Mouse (Mus musculus) testis, adult 2 months (tissue): ENCODE data around the gene Tacr3. TPM values are rescaled to one million over a fixed set of nuclear protein-coding genes. Genes with fewer than 3 reads are reported as not detected.

Experiments
- H3K27ac ChIP-seq: fragments of 200-500 bp; 2 replicates; pipeline ENCODE4 v1.5.1; 2012; ENCODE audit warnings: low read depth, low read length; ENCODE audit not compliant: control insufficient read depth, insufficient read depth
- H3K27me3 ChIP-seq: fragments of 200-500 bp; 2 replicates; pipeline ENCODE4 v1.6.1; 2012; ENCODE audit warnings: mild to moderate bottlenecking, low read length, moderate library complexity; ENCODE audit not compliant: control insufficient read depth, insufficient read depth
- H3K36me3 ChIP-seq: fragments of 200-500 bp; 2 replicates; pipeline ENCODE4 v1.6.1; 2012; ENCODE audit warnings: mild to moderate bottlenecking, low read length; ENCODE audit not compliant: control insufficient read depth, insufficient read depth
- H3K4me1 ChIP-seq: fragments of 200-500 bp; 2 replicates; pipeline ENCODE4 v1.6.1; 2012; ENCODE audit warnings: low read length; ENCODE audit not compliant: control insufficient read depth, insufficient read depth
- H3K4me3 ChIP-seq: fragments of 200-500 bp; 2 replicates; pipeline ENCODE4 v1.5.1; 2012; ENCODE audit warnings: low read depth, mild to moderate bottlenecking, low read length, moderate library complexity, mixed read lengths; ENCODE audit not compliant: control insufficient read depth
- CTCF ChIP-seq: fragments of 200-500 bp; IDR thresholded peaks from 2 replicates; pipeline ENCODE4 v1.5.1; 2012; ENCODE audit warnings: low read depth, mild to moderate bottlenecking, inconsistent platforms, low read length, moderate library complexity; ENCODE audit not compliant: control insufficient read depth, insufficient read depth, insufficient replicate concordance
- POLR2A ChIP-seq: fragments of 200-500 bp; IDR thresholded peaks from 2 replicates; pipeline ENCODE4 v1.6.1; 2012; ENCODE audit warnings: low read depth, mild to moderate bottlenecking, inconsistent platforms, low read length, moderate library complexity; ENCODE audit not compliant: control insufficient read depth
- polyA plus RNA-seq: library from polyadenylated mRNA; depleted of rRNA; stranded (reverse); fragments of >200 nt; gene quantifications from 2 replicates; pipeline ENCODE4 v1.2.3, GENCODE M21; 2012; rRNA removed

Gene Tacr3
- polyA plus RNA-seq, result 0.02 and 0.04 TPM in 2 replicates

DNA sequence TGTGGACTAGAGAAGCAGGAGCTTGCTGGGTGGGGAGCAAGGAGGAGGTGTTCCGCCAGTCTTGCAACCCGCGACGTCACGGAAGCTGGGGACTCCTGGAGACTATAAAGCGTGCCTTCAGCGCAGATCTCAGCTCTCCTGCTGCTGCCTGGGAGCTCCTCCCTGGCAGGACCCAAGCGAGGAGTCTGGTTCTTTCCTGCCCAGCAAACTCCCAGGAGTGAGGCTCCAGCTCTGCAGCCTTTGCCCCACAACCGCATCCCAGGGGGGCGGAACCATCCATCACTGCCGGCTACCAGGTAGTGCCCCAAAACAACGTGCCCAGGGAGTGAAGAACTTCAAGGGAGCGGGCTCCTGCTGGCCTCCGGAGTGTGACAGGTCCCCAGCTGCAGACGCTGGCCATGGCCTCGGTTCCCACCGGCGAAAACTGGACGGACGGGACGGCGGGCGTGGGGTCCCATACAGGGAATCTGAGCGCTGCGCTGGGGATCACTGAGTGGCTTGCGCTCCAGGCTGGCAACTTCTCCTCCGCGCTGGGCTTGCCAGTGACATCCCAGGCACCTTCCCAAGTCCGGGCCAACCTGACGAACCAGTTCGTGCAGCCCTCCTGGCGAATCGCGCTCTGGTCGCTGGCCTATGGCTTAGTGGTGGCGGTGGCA lies at the start of gene Tacr3:
Gene Tacr3, plus strand, starts transcription at position 133 of the 656 bp plus-strand sequence.
- Histone ChIP-seq H3K27me3 (no peaks in the 10 kb centered on the region), H3K4me3 (peak within 1 kb of the TSS; percentile 33), H3K4me1 (no peaks in the 10 kb centered on the region; the same call in 1 of the 2 replicates), H3K36me3 (no peaks in the 10 kb centered on the region), H3K27ac (no peak within 1 kb of the TSS)
- no peak for TF ChIP-seq CTCF
- TF ChIP-seq POLR2A, result no peak

DNA sequence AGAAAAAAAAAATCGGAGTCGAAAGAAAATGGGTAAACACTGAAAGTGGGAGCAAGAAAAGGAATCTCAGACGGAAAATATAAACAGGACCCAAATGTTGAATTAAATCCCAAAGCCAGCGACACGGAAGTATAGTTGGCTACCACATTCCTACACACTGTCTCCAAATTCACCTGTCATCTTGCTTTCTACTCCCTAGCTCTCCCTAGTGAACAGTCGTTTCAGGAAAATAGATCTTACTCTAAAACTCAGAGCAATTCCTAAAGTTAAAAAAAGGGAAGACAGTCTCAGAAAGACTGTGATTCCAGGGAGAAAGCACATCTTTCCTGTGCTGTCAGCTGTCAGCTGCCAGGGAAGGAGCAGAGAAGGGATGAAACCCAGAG lies 324 bp upstream of the Tacr3 start:
- no peak overlapping the region for H3K27ac ChIP-seq

DNA sequence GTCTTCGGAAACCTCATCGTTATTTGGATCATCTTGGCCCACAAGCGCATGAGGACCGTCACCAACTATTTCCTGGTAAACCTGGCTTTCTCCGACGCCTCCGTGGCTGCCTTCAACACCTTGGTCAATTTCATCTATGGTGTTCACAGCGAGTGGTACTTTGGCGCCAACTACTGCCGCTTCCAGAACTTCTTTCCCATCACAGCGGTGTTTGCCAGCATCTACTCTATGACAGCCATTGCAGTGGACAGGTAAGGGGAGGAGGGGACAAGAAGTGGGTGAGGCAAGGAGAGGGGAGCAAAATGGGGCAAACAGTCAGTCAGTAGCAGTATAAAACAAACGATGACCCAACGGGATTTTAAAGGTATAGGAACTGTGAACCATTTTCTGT lies 719 bp downstream of the Tacr3 start:
- no peaks in the 10 kb centered on the region; the same call in 1 of the 2 replicates for H3K4me1 ChIP-seq
- H3K27ac ChIP-seq, result no peak overlapping the region
- H3K36me3 ChIP-seq, result no peaks in the 10 kb centered on the region
- no peaks in the 10 kb centered on the region for H3K27me3 ChIP-seq
- peak overlapping the region; percentile 33 for H3K4me3 ChIP-seq
- TF ChIP-seq CTCF, result no peak
- no peak for TF ChIP-seq POLR2A

More for the DNA sequence above, 324 bp upstream of the Tacr3 start:
- Histone ChIP-seq H3K27me3 (no peaks in the 10 kb centered on the region), H3K4me1 (no peaks in the 10 kb centered on the region; the same call in 1 of the 2 replicates), H3K36me3 (no peaks in the 10 kb centered on the region), H3K4me3 (no peak overlapping the region)
- no peak for TF ChIP-seq POLR2A

DNA sequence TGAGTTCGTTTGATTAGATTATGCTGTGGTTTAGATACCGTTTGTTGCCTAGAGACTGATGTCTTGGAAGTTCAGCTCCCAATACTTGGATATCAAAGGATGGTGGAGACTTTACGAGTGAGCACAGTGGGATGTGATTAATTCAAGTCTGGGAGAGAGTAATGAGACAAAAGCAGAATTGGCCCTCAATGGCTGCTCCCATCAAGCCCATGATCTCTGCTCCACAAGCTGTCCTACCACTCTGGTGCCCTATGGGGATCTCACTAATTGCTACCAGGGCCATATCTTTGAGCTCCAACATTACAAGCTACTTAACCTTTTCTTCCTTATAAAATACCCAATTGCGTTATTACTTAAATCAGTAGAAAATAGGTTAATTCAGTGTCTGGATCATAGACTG lies 22.5 kb downstream of the Tacr3 start:
- Histone ChIP-seq H3K4me3 (no peak overlapping the region), H3K4me1 (no peaks in the 10 kb centered on the region), H3K27ac (no peak overlapping the region), H3K27me3 (no peaks in the 10 kb centered on the region), H3K36me3 (no peaks in the 10 kb centered on the region)
- TF ChIP-seq POLR2A (no peak), CTCF (no peak)

DNA sequence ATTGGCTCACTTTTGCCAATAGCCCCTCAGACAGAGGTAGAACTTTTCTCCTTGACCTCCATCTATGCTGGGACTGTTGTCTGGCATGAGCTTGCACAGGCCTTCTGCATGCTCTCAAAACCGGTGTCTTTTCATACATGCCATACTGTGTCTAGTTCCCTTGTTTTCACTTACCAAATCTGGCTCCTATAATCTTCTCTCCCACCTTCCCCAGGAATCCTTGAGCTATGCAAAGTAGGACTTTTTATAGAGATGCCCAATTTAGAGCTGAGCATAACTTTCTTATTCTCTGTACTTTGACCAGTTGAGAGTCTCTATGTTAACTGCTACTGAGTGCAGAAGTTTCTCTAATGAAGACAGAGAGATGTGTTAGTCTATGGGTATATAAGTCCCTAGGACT lies 48.9 kb downstream of the Tacr3 start:
- H3K4me3 ChIP-seq, result no peak overlapping the region
- H3K36me3 ChIP-seq, result no peaks in the 10 kb centered on the region
- no peak overlapping the region for H3K27ac ChIP-seq
- TF ChIP-seq POLR2A, result no peak
- no peaks in the 10 kb centered on the region for H3K4me1 ChIP-seq
- H3K27me3 ChIP-seq, result no peaks in the 10 kb centered on the region

DNA sequence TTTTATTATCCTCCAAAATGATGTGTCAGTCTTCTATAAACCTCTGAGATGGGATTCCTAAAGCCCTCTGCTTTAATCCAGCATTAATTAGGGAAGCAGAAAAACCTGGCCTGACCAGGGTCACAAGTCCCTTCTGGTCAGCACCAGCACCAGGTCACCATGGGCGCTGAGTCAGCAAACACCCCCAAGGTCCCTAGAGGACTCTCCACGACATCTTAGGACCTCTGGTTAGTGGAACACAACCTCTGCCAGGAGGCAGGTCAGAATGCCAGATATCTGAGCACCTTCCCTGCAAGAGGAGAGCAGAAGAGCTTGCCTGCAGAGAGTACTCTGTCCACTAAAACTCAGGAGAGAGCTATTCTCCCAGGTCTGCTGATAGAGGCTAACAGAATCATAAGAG lies 67.0 kb downstream of the Tacr3 start:
- no peaks in the 10 kb centered on the region for H3K36me3 ChIP-seq
- no peak for TF ChIP-seq CTCF
- TF ChIP-seq POLR2A, result no peak

DNA sequence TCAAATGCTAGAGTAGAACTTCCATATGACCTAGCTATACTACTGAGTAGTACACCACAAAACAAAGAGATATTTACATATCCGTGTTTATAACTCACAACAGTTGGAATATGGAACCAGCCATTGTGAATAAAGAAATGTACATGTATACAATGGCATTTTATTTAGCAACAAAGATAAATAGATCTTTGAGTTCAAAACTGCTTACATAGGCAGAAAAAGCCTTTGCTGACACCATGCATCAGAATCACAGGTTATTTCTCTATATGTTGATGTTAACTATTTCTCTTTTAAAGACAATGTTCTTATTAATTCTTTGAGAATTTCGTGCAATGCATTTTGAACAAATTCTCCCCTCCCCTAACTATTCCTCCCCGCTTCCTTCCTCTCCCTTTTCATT lies 80.1 kb downstream of the Tacr3 start:
- H3K4me1 ChIP-seq, result no peaks in the 10 kb centered on the region
- H3K27me3 ChIP-seq, result no peaks in the 10 kb centered on the region
- no peak overlapping the region for H3K4me3 ChIP-seq
- H3K36me3 ChIP-seq, result no peaks in the 10 kb centered on the region
- no peak overlapping the region for H3K27ac ChIP-seq
- TF ChIP-seq CTCF (no peak), POLR2A (no peak)

More for the DNA sequence above, 67.0 kb downstream of the Tacr3 start:
- no peaks in the 10 kb centered on the region for H3K27me3 ChIP-seq
- H3K4me3 ChIP-seq, result no peak overlapping the region
- no peaks in the 10 kb centered on the region for H3K4me1 ChIP-seq
- no peak overlapping the region for H3K27ac ChIP-seq

DNA sequence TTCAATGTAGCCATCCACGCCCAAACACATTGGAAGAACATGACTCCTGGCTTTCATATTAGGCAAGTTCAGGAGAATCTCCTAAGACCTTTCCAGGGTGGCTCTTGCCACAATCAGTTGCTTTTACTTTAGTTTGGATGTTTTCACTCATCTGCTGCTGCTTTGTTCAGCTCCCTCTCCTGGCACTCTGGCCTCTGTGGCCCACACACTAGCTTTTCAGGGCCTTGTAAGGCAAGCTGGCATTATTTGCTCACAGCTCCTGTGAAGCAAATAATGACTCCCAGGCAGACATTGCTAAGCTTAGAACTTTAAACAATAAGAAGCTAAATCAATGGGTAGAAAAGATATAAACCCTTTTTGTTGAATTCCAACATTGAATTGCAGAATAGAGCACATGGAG lies 105.9 kb downstream of the Tacr3 start:
- Histone ChIP-seq H3K27ac (no peak overlapping the region), H3K27me3 (no peaks in the 10 kb centered on the region), H3K4me3 (no peak overlapping the region), H3K36me3 (no peaks in the 10 kb centered on the region), H3K4me1 (no peaks in the 10 kb centered on the region; the same call in 1 of the 2 replicates)
- TF ChIP-seq POLR2A (no peak), CTCF (no peak)
